Mouse (Mus musculus) embryonic facial prominence, embryonic 15.5 days (tissue): ENCODE measurements around the gene Tmem120a. TPM values are rescaled to one million over a fixed set of nuclear protein-coding genes. Genes with fewer than 3 reads are reported as not detected.

Experiments used
- microRNA-seq: library from miRNA; unstranded; fragments of <30 nt; microRNA quantifications from one replicate; pipeline ENCODE4, GENCODE M21; 2016; ENCODE audit warnings: borderline number of aligned reads
- polyA plus RNA-seq: library from polyadenylated mRNA; unstranded; fragments of >200 nt; fragmentation: Nextera tagmentation; extraction: Ambion mirVana; gene quantifications from 2 replicates; pipeline ENCODE4 v1.2.1, GENCODE M21; 2015

The Tmem120a gene
- polyA plus RNA-seq, 1 experiment from 2014 or later = 42.7 TPM

Small RNA genes lying within 50 kb of the gene (microRNA-seq; reads per million reads assigned to microRNA genes)
- gene Mir7034 = not detected

Other genes with a start within 250 kb of the Tmem120a start
- gene Hip1, start 199.3 kb downstream of the Tmem120a start, polyA plus RNA-seq = 32.0 and 35.6 TPM in 2 replicates
- not detected in 2 replicates for gene Ccl26, start 180.9 kb downstream of the Tmem120a start, polyA plus RNA-seq
- 2.7 and 2.8 TPM in 2 replicates for gene Ccl24, start 171.4 kb downstream of the Tmem120a start, polyA plus RNA-seq
- 35.6 and 39.9 TPM in 2 replicates for gene Rhbdd2, start 111.8 kb downstream of the Tmem120a start, polyA plus RNA-seq
- 87.2 and 99.7 TPM in 2 replicates for gene Por, start 74.4 kb downstream of the Tmem120a start, polyA plus RNA-seq
- 1.9 and 3.1 TPM in 2 replicates for gene Styxl1, start 33.9 kb upstream of the Tmem120a start, polyA plus RNA-seq
- 475 and 482 TPM in 2 replicates for gene Mdh2, start 34.0 kb upstream of the Tmem120a start, polyA plus RNA-seq
- 0.83 and 1.1 TPM in 2 replicates for gene Srrm3, start 62.4 kb upstream of the Tmem120a start, polyA plus RNA-seq
- 803 and 821 TPM in 2 replicates for gene Hspb1, start 143.5 kb upstream of the Tmem120a start, polyA plus RNA-seq
- 149 and 156 TPM in 2 replicates for gene Ywhag, start 190.2 kb upstream of the Tmem120a start, polyA plus RNA-seq
- gene Ssc4d, start 230.1 kb upstream of the Tmem120a start, polyA plus RNA-seq = 2.8 and 3.4 TPM in 2 replicates
- gene Zp3, start 235.7 kb upstream of the Tmem120a start, polyA plus RNA-seq = 0.40 and 0.83 TPM in 2 replicates